Mouse (Mus musculus) G1E-ER4 (cell line): ENCODE data around the gene Il17re. TPM values are rescaled to one million over a fixed set of nuclear protein-coding genes. Genes with fewer than 3 reads are reported as not detected.

Experiments used
- GATA1 ChIP-seq: IDR thresholded peaks from one replicate; pipeline ENCODE4 v1.8.0; 2012; ENCODE audit warnings: low read length, inconsistent platforms
- polyA plus RNA-seq: library from polyadenylated mRNA; stranded (reverse); fragments of >175 nt; gene quantifications from 2 replicates; pipeline ENCODE4 v1.2.3, GENCODE M21; 2012

Il17re gene
- polyA plus RNA-seq, 1 experiment: not detected

DNA sequence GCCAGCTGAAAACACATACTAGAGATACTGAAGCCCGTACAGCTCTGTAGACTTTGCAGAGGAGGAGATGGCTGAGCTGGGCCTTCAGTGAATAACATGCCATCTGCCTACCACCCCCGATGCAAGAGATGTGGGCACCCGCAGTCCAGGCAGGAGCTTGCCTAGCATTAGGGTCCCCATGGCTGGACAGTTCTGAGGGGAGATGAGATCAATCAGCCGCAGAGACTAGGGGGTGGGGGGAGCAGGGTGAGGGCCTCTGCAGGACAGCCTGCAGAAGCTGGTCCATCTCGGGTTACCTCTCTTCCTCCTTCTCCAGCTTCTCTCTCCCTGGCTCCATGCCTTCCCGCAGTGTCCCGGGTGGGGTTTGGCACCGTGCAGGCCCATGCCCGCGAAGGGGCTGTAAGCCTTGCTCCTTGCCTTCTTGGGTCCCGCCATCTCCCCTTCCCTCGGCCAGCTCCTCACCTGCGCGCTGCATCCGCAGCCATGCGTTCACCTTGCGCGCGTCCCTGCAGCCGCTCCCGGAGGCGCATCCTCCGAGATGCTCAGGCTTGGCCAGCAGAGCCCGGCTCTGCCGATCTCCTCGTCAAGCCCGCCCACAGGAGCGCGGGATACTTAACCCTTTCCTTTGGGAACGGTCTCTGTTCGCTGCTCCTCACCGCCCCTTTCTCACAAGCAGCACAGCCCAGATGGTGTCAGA is 43.3 kb downstream of the Il17re start, which contains the start of gene Prrt3:
Prrt3 (minus strand) TSS at position 544 of the 697 bp plus-strand sequence.
- TF ChIP-seq GATA1: no peak

DNA sequence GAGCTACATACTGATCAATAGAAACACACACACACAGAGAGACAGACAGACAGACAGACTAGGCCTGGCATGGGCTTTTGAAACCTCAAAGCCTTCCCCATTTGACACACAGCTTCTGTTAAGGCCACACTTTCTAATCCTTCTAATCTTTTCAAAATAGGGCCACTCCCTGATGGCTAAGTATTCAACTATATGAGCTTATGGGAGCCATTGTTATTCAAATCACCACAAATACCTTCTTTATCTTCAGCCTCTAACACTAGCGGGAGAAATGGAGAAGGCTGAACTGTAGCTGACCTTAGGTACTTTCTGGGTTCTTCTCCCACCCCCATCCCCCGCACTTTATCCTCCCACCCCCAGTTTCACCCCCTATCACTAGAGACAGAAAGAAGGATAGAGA is 44.5 kb downstream of the Il17re start:
- TF ChIP-seq GATA1: no peak

DNA sequence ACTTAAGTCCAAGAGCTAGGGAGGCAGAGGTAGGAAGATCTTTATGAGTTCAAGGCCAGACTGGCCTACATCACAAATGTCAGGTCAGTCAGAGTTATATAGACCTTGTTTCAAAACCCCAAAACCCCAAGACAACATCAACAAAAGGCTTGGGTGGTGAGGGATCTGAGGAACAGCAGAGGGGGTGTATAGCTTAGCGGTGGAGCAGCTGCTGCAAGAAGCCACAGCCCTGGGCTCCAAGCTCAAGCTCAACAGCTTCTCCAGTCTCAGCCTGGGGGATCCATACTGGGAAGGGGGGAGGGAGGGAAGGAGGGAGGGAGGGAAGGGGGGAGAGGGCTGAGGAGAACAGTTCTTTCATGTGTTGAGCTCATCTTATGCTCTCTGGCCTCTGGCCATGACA is 47.4 kb downstream of the Il17re start:
- TF ChIP-seq GATA1: no peak

DNA sequence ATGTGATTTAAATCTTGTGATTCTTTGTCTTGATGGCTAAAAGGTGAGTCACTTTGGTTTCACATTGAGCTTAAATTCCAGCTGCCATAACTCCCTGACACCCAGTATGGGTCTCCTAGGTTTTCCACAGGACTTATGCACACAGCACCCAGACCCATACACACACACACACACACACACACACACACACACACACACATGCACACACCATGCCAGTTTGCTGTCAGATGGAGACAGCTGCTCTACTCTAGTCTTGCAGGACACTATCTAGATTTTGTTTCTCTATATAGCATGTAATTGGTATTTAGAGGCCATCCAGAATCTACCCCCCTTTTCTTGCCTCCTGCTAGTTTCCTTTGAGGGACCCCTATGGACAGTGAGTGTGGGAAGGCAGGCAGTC is 48.8 kb downstream of the Il17re start:
- TF ChIP-seq GATA1: no peak

DNA sequence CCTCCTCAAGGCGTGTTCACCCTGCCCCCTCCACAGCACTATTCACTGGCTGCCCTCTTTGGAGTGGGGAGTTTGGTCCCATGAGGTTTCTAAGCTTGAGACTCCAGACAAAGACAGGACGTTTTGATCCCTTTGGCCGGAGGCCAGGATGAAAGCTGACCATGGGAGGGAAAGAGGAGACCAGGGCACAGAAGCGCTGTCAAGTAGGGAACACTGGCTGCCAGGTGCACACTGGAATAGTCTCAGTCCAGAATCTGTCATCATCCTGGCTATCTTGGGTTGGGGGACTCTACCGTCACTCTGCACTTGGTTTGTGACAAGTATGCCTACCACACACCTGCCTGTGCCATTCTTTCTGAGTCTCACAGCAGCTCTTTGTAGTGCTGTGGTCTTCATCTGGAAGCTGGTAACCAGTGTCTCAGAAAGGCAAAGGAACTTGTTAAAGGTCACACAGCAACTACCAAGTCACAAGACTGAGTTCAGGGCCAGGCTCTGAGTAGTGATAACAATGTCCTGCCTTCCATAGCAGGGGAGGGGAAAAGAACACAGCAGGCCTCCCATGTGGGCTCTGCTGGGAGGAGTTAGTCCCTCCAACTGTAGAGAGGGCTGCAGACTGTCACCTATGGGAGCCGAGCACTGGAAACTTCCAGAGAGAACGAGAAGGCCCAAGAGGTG is 50.1 kb downstream of the Il17re start:
- TF ChIP-seq GATA1: no peak

DNA sequence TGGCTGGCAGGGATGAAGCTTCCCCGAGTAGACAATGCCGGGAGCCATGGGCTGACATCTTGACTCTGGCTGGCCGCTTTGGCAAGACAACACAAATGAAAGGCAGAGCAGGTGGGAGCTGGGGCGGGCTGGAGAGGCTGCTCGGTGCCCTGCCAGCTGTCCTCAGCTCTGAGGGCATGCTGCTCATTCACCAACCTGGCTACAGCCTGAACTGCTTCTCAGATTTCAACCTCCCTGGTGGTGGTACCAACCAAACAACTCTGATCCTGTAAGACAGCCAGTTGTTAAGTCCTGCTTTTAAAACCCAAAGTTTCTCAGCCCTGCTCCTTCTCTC is 50.6 kb downstream of the Il17re start:
- no peak for TF ChIP-seq GATA1

DNA sequence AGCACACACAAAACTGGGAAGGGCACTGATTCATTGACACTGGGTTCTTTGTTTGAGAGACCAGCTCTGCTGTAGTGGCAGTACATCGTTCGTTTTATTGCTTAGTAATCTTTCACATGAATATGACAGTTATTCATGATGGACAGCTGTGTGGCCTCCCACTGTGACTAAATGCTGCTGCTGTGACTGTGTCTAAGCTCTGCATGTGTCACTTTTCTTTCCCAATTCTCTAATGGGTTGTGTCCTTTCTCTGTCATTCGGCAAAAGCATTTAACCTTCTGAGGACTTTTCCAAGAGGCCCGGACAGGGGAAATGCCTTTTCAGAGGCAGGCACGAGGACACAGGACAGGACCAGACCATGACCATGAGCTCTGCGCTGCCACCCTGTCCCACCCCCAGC is 55.7 kb downstream of the Il17re start:
- TF ChIP-seq GATA1: no peak

DNA sequence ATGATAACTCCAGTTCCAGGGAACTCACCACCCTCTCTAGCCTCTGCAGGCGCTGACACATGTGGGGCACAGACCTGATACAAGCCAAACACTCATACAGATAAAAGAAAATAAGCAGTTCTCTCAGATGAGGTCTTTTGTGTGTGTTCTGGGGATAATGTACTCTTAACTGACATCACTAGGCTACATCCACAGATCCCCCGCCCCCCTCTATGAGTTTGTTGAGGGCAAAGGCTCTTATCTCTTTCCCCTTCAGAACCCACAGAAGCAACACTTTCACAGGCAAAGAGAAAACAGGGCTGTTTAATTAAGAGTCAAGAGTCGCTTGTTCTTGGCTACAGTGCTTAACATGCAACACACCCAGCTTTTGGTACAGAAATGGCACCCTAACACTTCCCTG is 56.3 kb downstream of the Il17re start:
- no peak for TF ChIP-seq GATA1

DNA sequence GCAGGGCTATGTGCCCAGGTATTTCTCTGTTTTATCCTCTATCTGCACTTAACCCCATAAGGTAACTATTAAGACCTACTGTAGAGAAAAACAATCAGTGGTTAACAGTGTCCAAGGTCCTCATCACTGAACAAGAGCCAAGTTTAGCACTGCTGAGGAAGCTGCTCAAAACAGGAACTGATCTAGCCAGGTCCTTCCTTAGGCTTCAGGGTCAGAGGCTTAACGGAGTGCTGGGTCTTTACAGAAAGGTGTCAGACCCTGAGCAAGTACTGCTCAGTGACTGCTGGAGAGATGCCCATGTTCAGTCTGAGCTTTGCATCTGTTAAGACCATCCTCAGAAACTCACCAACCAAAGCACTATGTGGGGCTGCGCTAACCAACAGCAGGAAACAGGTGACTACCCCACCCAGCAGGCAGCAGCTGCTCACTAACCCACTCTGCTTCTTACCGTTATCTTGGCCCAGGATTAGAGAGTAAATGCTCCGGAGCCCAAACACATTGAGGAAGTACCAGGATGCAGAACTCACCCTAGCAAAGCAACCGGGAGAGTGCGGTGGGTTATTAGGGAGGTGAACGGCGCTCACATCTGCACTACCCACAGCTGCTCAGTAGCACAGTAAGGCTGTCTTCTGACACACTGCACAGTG is 59.3 kb downstream of the Il17re start:
- TF ChIP-seq GATA1: no peak

Other genes starting within 250 kb of the Il17re start
- 45.1 and 53.0 TPM in 2 replicates for gene Mtmr14, start 220.6 kb upstream of the Il17re start, polyA plus RNA-seq
- 0.33 and 0.51 TPM in 2 replicates for gene Cpne9, start 176.2 kb upstream of the Il17re start, polyA plus RNA-seq
- 30.4 and 39.0 TPM in 2 replicates for gene Brpf1, start 151.3 kb upstream of the Il17re start, polyA plus RNA-seq
- gene Ogg1, start 131.5 kb upstream of the Il17re start, polyA plus RNA-seq: 12.6 and 18.1 TPM in 2 replicates
- not detected in 2 replicates for gene Camk1, start 114.5 kb upstream of the Il17re start, polyA plus RNA-seq
- gene Tada3, start 80.6 kb upstream of the Il17re start, polyA plus RNA-seq: 78.7 and 104 TPM in 2 replicates
- gene Arpc4, start 80.4 kb upstream of the Il17re start, polyA plus RNA-seq: 238 and 292 TPM in 2 replicates
- 4.8 and 6.1 TPM in 2 replicates for gene Ttll3, start 69.2 kb upstream of the Il17re start, polyA plus RNA-seq
- gene Rpusd3, start 39.1 kb upstream of the Il17re start, polyA plus RNA-seq: 159 and 183 TPM in 2 replicates
- gene Cidec, start 22.7 kb upstream of the Il17re start, polyA plus RNA-seq: not detected in 2 replicates
- 8.3 and 11.9 TPM in 2 replicates for gene Jagn1, start 15.9 kb upstream of the Il17re start, polyA plus RNA-seq
- gene Il17rc, start 12.9 kb downstream of the Il17re start, polyA plus RNA-seq: 0.40 and 0.83 TPM in 2 replicates
- 29.3 and 34.5 TPM in 2 replicates for gene Creld1, start 24.8 kb downstream of the Il17re start, polyA plus RNA-seq
- gene Prrt3, start 43.4 kb downstream of the Il17re start, polyA plus RNA-seq: not detected in 2 replicates
- 29.5 and 38.6 TPM in 2 replicates for gene Emc3, start 73.2 kb downstream of the Il17re start, polyA plus RNA-seq
- 0.94 and 1.4 TPM in 2 replicates for gene Fancd2, start 73.2 kb downstream of the Il17re start, polyA plus RNA-seq
- not detected in 2 replicates for gene Fancd2os, start 142.2 kb downstream of the Il17re start, polyA plus RNA-seq
- 29.9 and 32.0 TPM in 2 replicates for gene Brk1, start 146.3 kb downstream of the Il17re start, polyA plus RNA-seq
- gene Vhl, start 165.5 kb downstream of the Il17re start, polyA plus RNA-seq: 8.6 and 9.1 TPM in 2 replicates
- 14.3 and 15.4 TPM in 2 replicates for gene Irak2, start 180.0 kb downstream of the Il17re start, polyA plus RNA-seq
- gene Tatdn2, start 238.6 kb downstream of the Il17re start, polyA plus RNA-seq: 42.7 and 55.8 TPM in 2 replicates